Comparison of ENCODE assay signal across 18 mouse cellular contexts in the genomic region with DNA sequence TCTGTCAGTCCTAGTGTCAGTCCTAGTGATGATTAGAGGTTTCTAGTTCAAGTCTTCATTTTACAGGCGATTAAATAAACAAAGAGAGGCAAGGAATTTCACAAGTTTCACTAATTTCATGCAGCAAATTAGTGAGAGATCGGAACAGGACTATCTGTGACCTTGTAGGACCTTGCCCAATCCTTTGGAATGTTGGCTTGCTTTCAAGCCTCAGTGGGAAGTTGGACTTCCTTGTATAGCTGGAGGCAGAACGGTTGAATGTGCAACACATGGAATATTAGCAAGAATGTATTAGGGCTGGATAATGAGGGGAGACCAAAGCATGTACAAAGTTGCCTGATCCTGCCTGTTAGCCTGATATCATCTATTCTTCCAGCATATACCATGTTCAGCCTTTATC.
DNase-seq lines count a peak whose midpoint lies in the region; ATAC-seq and TF ChIP-seq lines count a peak whose summit lies in the region.
"Had no signal": no experiment of that assay in that cellular context is flagged by ENCODE, and none has a peak within 500 bp of the region (broad histone marks: within the 10 kb centered on the region; RNA-seq: fewer than 3 reads in every experiment).

No protein-coding gene starts in this region.

- ATAC-seq in lung, embryonic 16.5 days (ENCODE audit: low read depth), result 0 out of 2 replicates have a peak, but pooled peaks have one; percentile 37
- ATAC-seq: inflammation-experienced regulatory T-cells, adult 6 months had no signal

- H3K4me2 ChIP-seq in lung, embryonic 16.5 days (ENCODE audit: low read depth, low read length), result no peak overlapping the region
- H3K4me2 ChIP-seq: embryonic facial prominence, embryonic 13.5 days; liver, embryonic 11.5 days; lung, embryonic 15.5 days; neural tube, embryonic 13.5 days had no signal

- peak; percentile 42 for DNase-seq in heart, embryonic 10.5 days (ENCODE audit: low spot score)
- DNase-seq in heart, adult 9 months (ENCODE audit: low spot score in 2 of 2), result no peak
- DNase-seq in lung, adult 2 months, result no peak
- peak; percentile 27 to 28 for DNase-seq in adrenal gland, postnatal 36 days
- DNase-seq in lung, postnatal 25 days (ENCODE audit: low spot score), result peak; percentile 37
- no peak for DNase-seq in cerebellum, adult 9-10 months
- DNase-seq: cerebellum, adult 8-10 months; gastrocnemius, adult 2 months; heart, adult 18-20 months; layer of hippocampus, postnatal 36 days had no signal

- 62% methylated on average over 3 of the region's 3 CpGs for WGBS in heart, embryonic 10.5 days
- WGBS in lung, embryonic 16.5 days, result 44% methylated on average over 3 of the region's 3 CpGs
- 40% methylated on average over 3 of the region's 3 CpGs for WGBS in lung, adult 2 months

- H3K9ac ChIP-seq in lung, embryonic 16.5 days (ENCODE audit: low read length), result no peak overlapping the region
- H3K9ac ChIP-seq: embryonic facial prominence, embryonic 13.5 days; lung, embryonic 15.5 days; neural tube, embryonic 13.5 days had no signal

- no peaks in the 10 kb centered on the region for H3K27me3 ChIP-seq in heart, embryonic 10.5 days (ENCODE audit: insufficient read depth, poor library complexity, severe bottlenecking)
- H3K27me3 ChIP-seq in lung, embryonic 16.5 days (ENCODE audit: control insufficient read depth, insufficient read depth, low read depth, low read length), result no peaks in the 10 kb centered on the region
- H3K27me3 ChIP-seq: embryonic facial prominence, embryonic 13.5 days; lung, embryonic 15.5 days; neural tube, embryonic 13.5 days had no signal

- no peaks in the 10 kb centered on the region for H3K9me3 ChIP-seq in heart, embryonic 10.5 days
- no peaks in the 10 kb centered on the region for H3K9me3 ChIP-seq in lung, embryonic 16.5 days (ENCODE audit: control insufficient read depth, low read length)
- H3K9me3 ChIP-seq: embryonic facial prominence, embryonic 13.5 days; limb, embryonic 10.5 days; lung, embryonic 15.5 days; midbrain, embryonic 10.5 days; neural tube, embryonic 13.5 days had no signal

- no peak overlapping the region for H3K4me3 ChIP-seq in heart, embryonic 10.5 days
- H3K4me3 ChIP-seq in lung, embryonic 16.5 days (ENCODE audit: low read length), result no peak overlapping the region
- no peak overlapping the region for H3K4me3 ChIP-seq in lung, adult 2 months (replicated peaks; ENCODE audit: extremely low read depth, low read depth, low read length)
- H3K4me3 ChIP-seq: embryonic facial prominence, embryonic 13.5 days; gastrocnemius, adult 2 months; limb, embryonic 10.5 days; lung, embryonic 15.5 days; midbrain, embryonic 10.5 days; neural tube, embryonic 13.5 days had no signal

- H3K27ac ChIP-seq in heart, embryonic 10.5 days, result no peak overlapping the region
- H3K27ac ChIP-seq in lung, embryonic 16.5 days (ENCODE audit: low read length), result no peak overlapping the region
- H3K27ac ChIP-seq: embryonic facial prominence, embryonic 13.5 days; gastrocnemius, adult 2 months; limb, embryonic 10.5 days; lung, embryonic 15.5 days; midbrain, embryonic 10.5 days; neural tube, embryonic 13.5 days had no signal

- no peaks in the 10 kb centered on the region for H3K36me3 ChIP-seq in heart, embryonic 10.5 days
- H3K36me3 ChIP-seq in lung, embryonic 16.5 days (ENCODE audit: control insufficient read depth, insufficient read depth, low read length), result no peaks in the 10 kb centered on the region
- H3K36me3 ChIP-seq: embryonic facial prominence, embryonic 13.5 days; limb, embryonic 10.5 days; lung, embryonic 15.5 days; midbrain, embryonic 10.5 days; neural tube, embryonic 13.5 days had no signal

- no peak for TF ChIP-seq POLR2A in lung, adult 2 months (IDR thresholded peaks at IDR 0.05; ENCODE audit: borderline replicate concordance, extremely low read depth, low read depth, low read length)

- TF ChIP-seq CTCF in lung, adult 2 months (IDR thresholded peaks at IDR 0.05; ENCODE audit: insufficient read depth, low read length), result no peak

- peaks cover 28% of the 10 kb centered on the region for H3K4me1 ChIP-seq in heart, embryonic 10.5 days
- H3K4me1 ChIP-seq in lung, embryonic 16.5 days (replicated peaks; ENCODE audit: control insufficient read depth, insufficient read depth, low read length), result peaks cover 18% of the 10 kb centered on the region
- no peaks in the 10 kb centered on the region for H3K4me1 ChIP-seq in lung, adult 2 months (ENCODE audit: control insufficient read depth, insufficient read depth, low read length)
- H3K4me1 ChIP-seq: midbrain, embryonic 10.5 days; neural tube, embryonic 13.5 days had no signal

Comparison
In these comparisons a context has a peak if more than half of its experiments do, and no peak if none do; other contexts are left out.
1. DNase-seq: peak in heart, embryonic 10.5 days (single experiment), adrenal gland, postnatal 36 days (2 of 2) and lung, postnatal 25 days (single experiment); none in heart, adult 9 months (0 of 2), lung, adult 2 months (single experiment) and cerebellum, adult 9-10 months (single experiment).